Comparison of ENCODE assay signal across 8 mouse cellular contexts in the genomic region with DNA sequence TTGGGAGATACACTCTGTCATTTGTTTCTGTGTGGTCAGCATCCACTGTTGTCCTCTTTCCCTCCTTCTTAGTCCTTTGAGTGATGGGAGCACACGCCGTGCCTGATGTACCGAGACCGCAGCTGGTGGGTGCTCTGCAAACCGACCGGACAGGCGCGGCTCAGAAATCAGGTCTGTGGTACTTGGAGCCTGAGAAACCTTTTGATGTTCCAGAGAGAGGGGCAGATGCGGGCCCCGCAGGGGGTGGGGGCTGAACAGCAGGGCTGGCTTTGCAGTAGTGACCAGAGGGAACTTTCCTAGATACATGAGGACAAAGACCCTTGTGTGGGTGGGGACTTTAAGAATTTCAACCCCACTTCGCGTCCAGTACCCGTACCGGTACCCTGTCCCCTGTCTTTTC. TPM values are rescaled to one million over a fixed set of nuclear protein-coding genes. Genes with fewer than 3 reads are reported as not detected.
DNase-seq lines count a peak whose midpoint lies in the region; ATAC-seq and TF ChIP-seq lines count a peak whose summit lies in the region.

No protein-coding gene starts in this region.

- no peak overlapping the region for H3K27ac ChIP-seq in ES-E14 (ENCODE audit: insufficient read depth, low read depth, low read length, poor library complexity, severe bottlenecking)
- no peak overlapping the region for H3K27ac ChIP-seq in forebrain, embryonic 13.5 days
- peak overlapping the region; percentile 77 for H3K27ac ChIP-seq in liver, postnatal 0 days (ENCODE audit: low read depth)

- intact Hi-C loops in gastrocnemius, postnatal 14 days (cut with DNase I; ENCODE audit: low total_unique reads): loop anchor here (2.0 to 10.0 kb wide), 2 partner anchors 39 to 329 kb away; no protein-coding TSS in a partner anchor

- TF ChIP-seq EP300 in liver, postnatal 0 days (IDR thresholded peaks at IDR 0.05; ENCODE audit: low read depth): no peak

- no peaks in the 10 kb centered on the region for H3K36me3 ChIP-seq in ES-E14 (ENCODE audit: control insufficient read depth, insufficient read depth, low read length, poor library complexity, severe bottlenecking)
- H3K36me3 ChIP-seq in forebrain, embryonic 13.5 days (ENCODE audit: poor library complexity, severe bottlenecking): no peaks in the 10 kb centered on the region
- H3K36me3 ChIP-seq in liver, postnatal 0 days (replicated peaks; ENCODE audit: insufficient read depth, low read length): no peaks in the 10 kb centered on the region

- TF ChIP-seq CTCF in liver, postnatal 0 days (IDR thresholded peaks at IDR 0.05; ENCODE audit: low read depth): no peak

- H3K4me2 ChIP-seq in forebrain, embryonic 13.5 days: peak overlapping the region; percentile 77
- peak overlapping the region; percentile 60 for H3K4me2 ChIP-seq in liver, postnatal 0 days (ENCODE audit: low read depth, low read length)

- no peaks in the 10 kb centered on the region for H3K9me3 ChIP-seq in ES-E14 (ENCODE audit: control insufficient read depth, insufficient read depth, low read depth, low read length)
- no peaks in the 10 kb centered on the region for H3K9me3 ChIP-seq in forebrain, embryonic 13.5 days (replicated peaks)
- no peaks in the 10 kb centered on the region for H3K9me3 ChIP-seq in liver, postnatal 0 days (ENCODE audit: low read length)

- peak overlapping the region; percentile 43 to 68 for H3K4me3 ChIP-seq in ES-E14 (ENCODE audit: insufficient read depth in 1 of 2, low read depth in 1 of 2, low read length in 2 of 2, poor library complexity in 1 of 2, severe bottlenecking in 1 of 2)
- H3K4me3 ChIP-seq in forebrain, embryonic 13.5 days: peak overlapping the region; percentile 42
- H3K4me3 ChIP-seq in liver, postnatal 0 days (ENCODE audit: low read depth, low read length): peak overlapping the region; percentile 40

- peaks cover 8% of the 10 kb centered on the region; the same call in 1 of the 2 replicates for H3K27me3 ChIP-seq in forebrain, embryonic 13.5 days
- H3K27me3 ChIP-seq in liver, postnatal 0 days (ENCODE audit: insufficient read depth, low read length): no peaks in the 10 kb centered on the region

- peaks cover 4 to 23% of the 10 kb centered on the region in 2 experiments; a peak in 3 of 4 replicates for H3K4me1 ChIP-seq in ES-E14 (ENCODE audit: control insufficient read depth in 2 of 2, insufficient read depth in 2 of 2, low read length in 2 of 2, poor library complexity in 1 of 2)
- H3K4me1 ChIP-seq in forebrain, embryonic 13.5 days: peaks cover 17% of the 10 kb centered on the region
- peaks cover 30% of the 10 kb centered on the region for H3K4me1 ChIP-seq in liver, postnatal 0 days (ENCODE audit: insufficient read depth)

- DNase-seq in cerebellum, postnatal 10 days: peak; percentile 83 to 87
- no peak for DNase-seq in cerebellum, adult 8-10 months
- no peak for DNase-seq in ES-E14 (ENCODE audit: low read depth, low spot score)
- peak; percentile 19 for DNase-seq in liver, postnatal 0 days
- no peak for DNase-seq in gastrocnemius, postnatal 4 days (ENCODE audit: low spot score in 2 of 2)
- DNase-seq in gastrocnemius, postnatal 14 days: no peak
- no peak for DNase-seq in layer of hippocampus, postnatal 14 days (ENCODE audit: low spot score in 2 of 2)

- in situ Hi-C loops in ES-E14 (cut with MboI; ENCODE audit: low sequenced_read_pairs in 2 of 2, unreplicated experiment in 2 of 2): loop anchor here in 1 of 2 experiments (10.0 kb wide), 1 partner anchor 329 kb away; no protein-coding TSS in a partner anchor

- 0 out of 2 replicates have a peak, but pooled peaks have one; percentile 17 for ATAC-seq in forebrain, embryonic 13.5 days
- ATAC-seq in liver, postnatal 0 days: no peak

- no peak overlapping the region for H3K9ac ChIP-seq in ES-E14 (ENCODE audit: insufficient read depth, low read depth, low read length, poor library complexity, severe bottlenecking)
- peak overlapping the region; percentile 66 for H3K9ac ChIP-seq in forebrain, embryonic 13.5 days
- H3K9ac ChIP-seq in liver, postnatal 0 days (replicated peaks): peak overlapping the region; percentile 7

- 13% methylated on average over 14 of the region's 14 CpGs for WGBS in forebrain, embryonic 13.5 days
- 20% methylated on average over 14 of the region's 14 CpGs for WGBS in liver, postnatal 0 days (ENCODE audit: insufficient replicate concordance)

TF ChIP-seq in ES-E14, 5 proteins besides CTCF, POLR2A, EP300 and RAD21:
- TF ChIP-seq ZC3H11A (IDR thresholded peaks at IDR 0.05; ENCODE audit: borderline replicate concordance, low read depth, low read length) (no peak), CHD2 (IDR thresholded peaks at IDR 0.05; ENCODE audit: low read depth, low read length) (no peak), ZNF384 (IDR thresholded peaks at IDR 0.05; ENCODE audit: low read depth, low read length) (no peak), HCFC1 (IDR thresholded peaks at IDR 0.05; ENCODE audit: borderline replicate concordance, insufficient read depth, low read length) (no peak), MAFK (IDR thresholded peaks at IDR 0.05; ENCODE audit: insufficient read depth, low read depth, low read length) (no peak)

RNA-seq across cellular contexts. Expression of a gene that starts 37.5 kb away (rescaled TPM):
- total RNA-seq in ES-E14 (2012; rRNA removed): 13.3 and 20.4 TPM in 2 replicates
- 19.0 and 19.3 TPM in 2 replicates for polyA plus RNA-seq in forebrain, embryonic 13.5 days (2015; fragmentation: Nextera tagmentation; extraction: Ambion mirVana)
- polyA plus RNA-seq in liver, postnatal 0 days (2015; fragmentation: Nextera tagmentation; extraction: Ambion mirVana): 7.3 and 7.9 TPM in 2 replicates
- 10 to 100 TPM; 36.1 to 36.9 TPM for total RNA-seq in gastrocnemius, postnatal 4 days (2021)
- 10 to 100 TPM; 15.4 to 16.9 TPM for total RNA-seq in gastrocnemius, postnatal 14 days (2021)
- total RNA-seq in layer of hippocampus, postnatal 14 days (2021): 10 to 100 TPM; 29.9 to 31.7 TPM

RNA-seq across cellular contexts. Expression of a gene that starts 50.4 kb away (rescaled TPM):
- total RNA-seq in ES-E14 (2012; rRNA removed): 503 and 657 TPM in 2 replicates
- 4,035 and 4,414 TPM in 2 replicates for polyA plus RNA-seq in forebrain, embryonic 13.5 days (2015; fragmentation: Nextera tagmentation; extraction: Ambion mirVana)
- polyA plus RNA-seq in liver, postnatal 0 days (2015; fragmentation: Nextera tagmentation; extraction: Ambion mirVana): 1,306 and 1,327 TPM in 2 replicates
- 100 to 1,000 TPM; 776 to 797 TPM for total RNA-seq in gastrocnemius, postnatal 4 days (2021)
- total RNA-seq in gastrocnemius, postnatal 14 days (2021): 100 to 1,000 TPM; 448 to 473 TPM
- 100 to 1,000 TPM; 418 to 459 TPM for total RNA-seq in layer of hippocampus, postnatal 14 days (2021)

Comparison
In these comparisons a context has a peak if more than half of its experiments do, and no peak if none do; other contexts are left out.
1. DNase-seq: peak in cerebellum, postnatal 10 days (2 of 2) and liver, postnatal 0 days (single experiment); none in cerebellum, adult 8-10 months (single experiment), ES-E14 (single experiment), gastrocnemius, postnatal 4 days (0 of 2), gastrocnemius, postnatal 14 days (single experiment) and layer of hippocampus, postnatal 14 days (0 of 2).
2. Peak in every context shown above with its lines, with median percentiles within 50 percentile points of each other: H3K4me3 ChIP-seq.